Mouse (Mus musculus) forebrain, embryonic 12.5 days (tissue): Measurements from ENCODE around the gene Zranb3. TPM values are rescaled to one million over a fixed set of nuclear protein-coding genes. Genes with fewer than 3 reads are reported as not detected.
"Not testable (repeated sequence)": the region's sequence is repeated elsewhere in the genome, so short reads cannot be mapped to it uniquely, and the experiment has no call there.

Experiments
- ATAC-seq: fragments of 200-750 bp; cut with Nextera tagmentation; 2 replicates; pipeline ENCODE4 v1.8.0; 2017; ENCODE audit warnings: moderate TSS enrichment; ENCODE audit not compliant: low FRiP score
- H3K27ac ChIP-seq: fragments of 300-500 bp; sonication (generic); 2 replicates; pipeline ENCODE4 v1.5.1; 2016; ENCODE audit warnings: mild to moderate bottlenecking
- H3K27me3 ChIP-seq: fragments of 300-500 bp; sonication (generic); 2 replicates; pipeline ENCODE4 v1.6.1; 2016; ENCODE audit warnings: mild to moderate bottlenecking
- H3K36me3 ChIP-seq: fragments of 300-500 bp; sonication (generic); replicated peaks from 2 replicates; pipeline ENCODE4 v1.6.1; 2016; ENCODE audit warnings: mild to moderate bottlenecking
- H3K4me1 ChIP-seq: fragments of 300-500 bp; sonication (generic); 2 replicates; pipeline ENCODE4 v1.6.1; 2016
- H3K4me2 ChIP-seq: fragments of 300-500 bp; sonication (generic); 2 replicates; pipeline ENCODE4 v1.6.1; 2016; ENCODE audit warnings: mild to moderate bottlenecking, moderate library complexity
- H3K4me3 ChIP-seq: fragments of 300-500 bp; sonication (generic); replicated peaks from 2 replicates; pipeline ENCODE4 v1.5.1; 2016; ENCODE audit warnings: mild to moderate bottlenecking
- H3K9ac ChIP-seq: fragments of 300-500 bp; sonication (generic); 2 replicates; pipeline ENCODE4 v1.6.1; 2016; ENCODE audit warnings: mild to moderate bottlenecking
- H3K9me3 ChIP-seq: fragments of 300-500 bp; sonication (generic); 2 replicates; pipeline ENCODE4 v1.6.1; 2016
- WGBS: fragments of 180-500 bp; shearing (Covaris S2); methylation state at CpG from one replicate; pipeline ENCODE4 v1.1.7; 2016; 5-methylcytosine and 5-hydroxymethylcytosine counted together
- polyA plus RNA-seq: library from polyadenylated mRNA; unstranded; fragments of >200 nt; fragmentation: Nextera tagmentation; extraction: Ambion mirVana; gene quantifications from 2 replicates; pipeline ENCODE4 v1.2.1, GENCODE M21; 2016

The Zranb3 gene
- polyA plus RNA-seq, 1 experiment from 2014 or later: 15.1 TPM

DNA sequence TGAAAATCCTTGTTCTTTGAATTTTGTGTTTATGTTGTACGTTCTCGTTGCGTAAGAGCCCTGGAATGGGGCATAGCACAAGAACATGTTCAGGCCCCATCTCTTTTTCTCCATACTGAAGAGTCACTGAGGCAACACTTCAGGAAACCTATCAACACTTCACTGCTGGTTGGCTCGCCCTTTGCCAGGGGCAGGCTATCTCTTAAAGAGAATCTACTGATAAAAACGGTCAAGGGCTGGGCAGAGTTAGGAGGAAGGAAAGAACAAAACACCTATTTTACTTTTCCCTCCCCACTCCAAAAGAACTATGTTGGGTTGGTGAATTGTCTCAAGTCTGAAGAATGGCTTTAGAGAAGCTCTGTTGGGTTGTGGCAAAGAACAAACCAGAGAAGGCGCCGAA, 55.9 kb downstream of the Zranb3 start:
- no peaks in the 10 kb centered on the region; the same call in 1 of the 2 replicates for H3K36me3 ChIP-seq
- no peak overlapping the region for H3K4me3 ChIP-seq
- H3K4me2 ChIP-seq: no peak overlapping the region
- no peaks in the 10 kb centered on the region for H3K9me3 ChIP-seq
- H3K9ac ChIP-seq: no peak overlapping the region
- WGBS: 98% methylated on average over 7 of the region's 7 CpGs
- ATAC-seq: no peak
- no peak overlapping the region for H3K27ac ChIP-seq
- H3K4me1 ChIP-seq: no peaks in the 10 kb centered on the region
- no peaks in the 10 kb centered on the region for H3K27me3 ChIP-seq

GRCm38 (mm10) chr1:128046455-128046854, 56.4 kb downstream of the Zranb3 start:
- H3K9ac ChIP-seq: no peak overlapping the region
- H3K4me3 ChIP-seq: no peak overlapping the region
- no peaks in the 10 kb centered on the region; the same call in 1 of the 2 replicates for H3K36me3 ChIP-seq
- H3K27me3 ChIP-seq: no peaks in the 10 kb centered on the region
- H3K4me2 ChIP-seq: no peak overlapping the region
- WGBS: 92% methylated on average over 2 of the region's 2 CpGs
- no peak for ATAC-seq
- H3K4me1 ChIP-seq: no peaks in the 10 kb centered on the region
- H3K27ac ChIP-seq: no peak overlapping the region
- no peaks in the 10 kb centered on the region for H3K9me3 ChIP-seq

GRCm38 (mm10) chr1:128044181-128044580, 58.7 kb downstream of the Zranb3 start:
- Histone ChIP-seq H3K27ac (no peak overlapping the region), H3K4me3 (no peak overlapping the region), H3K27me3 (no peaks in the 10 kb centered on the region), H3K36me3 (no peaks in the 10 kb centered on the region; the same call in 1 of the 2 replicates), H3K9me3 (no peaks in the 10 kb centered on the region), H3K9ac (no peak overlapping the region), H3K4me2 (no peak overlapping the region), H3K4me1 (no peaks in the 10 kb centered on the region)
- no peak for ATAC-seq
- WGBS: 94% methylated on average over 4 of the region's 4 CpGs

- Histone ChIP-seq H3K4me2 (no peak overlapping the region), H3K9ac (no peak overlapping the region), H3K36me3 (0 out of 2 replicates have a peak, but pooled peaks cover 8% of the 10 kb centered on the region), H3K4me3 (no peak overlapping the region), H3K27ac (no peak overlapping the region), H3K9me3 (no peaks in the 10 kb centered on the region), H3K27me3 (no peaks in the 10 kb centered on the region), H3K4me1 (no peaks in the 10 kb centered on the region)
- ATAC-seq: no peak
- WGBS: 93% methylated on average over 6 of the region's 6 CpGs
Observed at GRCm38 (mm10) chr1:128036296-128036695, 66.6 kb downstream of the Zranb3 start.

DNA sequence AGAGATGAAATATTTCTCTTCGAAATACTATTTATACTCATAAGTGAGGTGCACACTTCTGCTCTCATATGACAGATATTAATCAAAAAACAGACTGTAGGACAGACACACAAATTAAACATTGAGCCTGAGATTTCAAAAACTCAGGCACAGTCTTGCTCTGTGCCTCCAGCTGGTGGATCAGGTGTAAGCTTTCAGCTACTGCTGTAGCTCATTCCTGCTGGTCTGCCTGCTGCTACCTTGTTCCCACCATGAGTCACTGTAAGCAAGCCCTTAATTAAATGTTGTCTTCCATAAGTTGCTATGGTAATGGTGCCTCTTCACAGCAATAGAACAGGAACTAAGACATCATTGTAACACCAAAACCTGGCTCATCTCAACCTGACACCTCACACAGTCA, 70.7 kb downstream of the Zranb3 start:
- no peak overlapping the region for H3K4me2 ChIP-seq
- H3K4me1 ChIP-seq: no peaks in the 10 kb centered on the region
- H3K27ac ChIP-seq: no peak overlapping the region
- ATAC-seq: no peak
- no peak overlapping the region for H3K4me3 ChIP-seq
- no peaks in the 10 kb centered on the region for H3K9me3 ChIP-seq
- no peak overlapping the region for H3K9ac ChIP-seq
- no peaks in the 10 kb centered on the region for H3K27me3 ChIP-seq
- WGBS: 97% methylated on average over 1 of the region's 1 CpGs
- 0 out of 2 replicates have a peak, but pooled peaks cover 14% of the 10 kb centered on the region for H3K36me3 ChIP-seq

- Histone ChIP-seq H3K27ac (no peak overlapping the region), H3K4me1 (no peaks in the 10 kb centered on the region), H3K27me3 (no peaks in the 10 kb centered on the region), H3K4me2 (no peak overlapping the region), H3K9ac (no peak overlapping the region), H3K9me3 (no peaks in the 10 kb centered on the region), H3K4me3 (no peak overlapping the region), H3K36me3 (0 out of 2 replicates have a peak, but pooled peaks cover 14% of the 10 kb centered on the region)
- WGBS: 93% methylated on average over 2 of the region's 2 CpGs
- no peak for ATAC-seq
Observed at GRCm38 (mm10) chr1:128031524-128031923, 71.3 kb downstream of the Zranb3 start.

DNA sequence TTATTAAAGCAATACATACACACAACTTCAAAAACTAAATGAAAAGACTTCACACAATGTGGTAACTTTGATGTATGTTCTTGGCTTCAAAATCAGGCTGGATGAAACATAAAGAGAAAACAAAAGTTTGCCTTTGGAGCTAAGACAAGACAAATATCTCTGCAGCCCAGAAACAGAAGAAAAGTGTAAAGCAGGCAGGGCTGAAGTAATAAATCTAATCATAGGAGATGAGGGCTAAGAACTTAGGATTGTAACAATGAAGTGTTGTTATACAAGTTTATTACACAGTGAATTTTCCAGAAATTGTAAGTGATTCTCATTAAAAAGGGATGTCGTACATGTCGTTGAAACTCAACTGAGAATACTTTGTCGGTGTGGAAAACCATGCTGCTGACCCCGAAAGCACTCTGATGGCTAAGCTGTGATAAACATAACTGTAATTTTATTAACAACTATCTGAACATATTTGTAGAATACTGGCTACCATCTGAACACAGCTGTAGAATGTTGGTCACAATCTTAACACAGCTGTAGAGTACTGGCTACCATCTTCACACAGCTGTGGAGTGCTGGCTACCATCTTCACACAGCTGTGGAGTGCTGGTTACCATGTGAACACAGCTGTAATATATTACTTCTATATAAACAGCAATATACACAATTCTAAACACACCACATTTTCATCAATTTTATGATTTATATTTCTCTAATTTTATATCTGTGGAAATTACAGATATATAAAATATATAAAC, 78.3 kb downstream of the Zranb3 start:
- no peaks in the 10 kb centered on the region for H3K27me3 ChIP-seq
- no peak overlapping the region for H3K4me2 ChIP-seq
- no peak overlapping the region for H3K27ac ChIP-seq
- H3K4me1 ChIP-seq: no peaks in the 10 kb centered on the region
- H3K4me3 ChIP-seq: no peak overlapping the region
- ATAC-seq: no peak
- H3K36me3 ChIP-seq: 0 out of 2 replicates have a peak, but pooled peaks cover 6% of the 10 kb centered on the region
- no peak overlapping the region for H3K9ac ChIP-seq
- 92% methylated on average over 4 of the region's 4 CpGs for WGBS
- no peaks in the 10 kb centered on the region for H3K9me3 ChIP-seq

DNA sequence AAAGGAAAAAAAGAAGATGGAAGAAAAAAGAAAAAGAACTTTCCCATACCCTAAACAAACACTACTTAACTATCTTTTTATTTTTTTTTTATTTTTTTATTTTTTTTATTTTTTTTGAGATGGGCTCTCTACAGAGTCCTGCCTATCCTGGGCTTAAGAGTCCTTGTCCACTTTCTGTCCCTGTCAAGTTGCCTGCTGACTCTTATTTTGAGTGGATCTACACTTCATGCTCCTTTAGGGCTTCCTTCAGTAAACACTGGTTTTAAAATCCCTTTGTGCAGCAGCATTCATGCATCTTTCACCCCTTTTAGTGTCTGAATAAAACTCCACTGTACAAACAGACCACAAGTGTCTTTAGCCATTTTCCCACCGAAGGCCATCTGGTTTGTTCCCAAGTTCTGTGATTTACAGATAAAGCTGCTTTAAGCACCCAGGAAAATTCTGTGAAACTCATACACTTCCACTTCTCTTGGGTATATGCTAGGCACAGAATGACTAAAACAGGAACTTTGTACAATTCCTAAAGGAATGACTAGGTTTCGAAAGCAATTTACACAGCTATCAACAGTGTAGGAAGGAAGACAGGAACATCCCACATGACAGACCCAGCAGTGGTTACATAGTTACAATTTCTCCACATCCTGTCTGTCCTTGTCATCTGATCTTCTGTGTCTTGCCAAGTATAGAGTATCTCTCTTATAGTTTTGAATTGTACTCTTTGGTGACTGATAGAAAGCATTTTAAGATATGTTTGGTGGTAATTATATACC, 82.7 kb downstream of the Zranb3 start:
- Histone ChIP-seq H3K4me1 (0 out of 2 replicates have a peak, but pooled peaks cover 6% of the 10 kb centered on the region), H3K36me3 (no peaks in the 10 kb centered on the region), H3K9me3 (no peaks in the 10 kb centered on the region), H3K9ac (no peak overlapping the region), H3K27me3 (no peaks in the 10 kb centered on the region), H3K4me3 (no peak overlapping the region), H3K27ac (no peak overlapping the region), H3K4me2 (no peak overlapping the region)
- 72% methylated on average over 2 of the region's 2 CpGs for WGBS
- no peak for ATAC-seq

DNA sequence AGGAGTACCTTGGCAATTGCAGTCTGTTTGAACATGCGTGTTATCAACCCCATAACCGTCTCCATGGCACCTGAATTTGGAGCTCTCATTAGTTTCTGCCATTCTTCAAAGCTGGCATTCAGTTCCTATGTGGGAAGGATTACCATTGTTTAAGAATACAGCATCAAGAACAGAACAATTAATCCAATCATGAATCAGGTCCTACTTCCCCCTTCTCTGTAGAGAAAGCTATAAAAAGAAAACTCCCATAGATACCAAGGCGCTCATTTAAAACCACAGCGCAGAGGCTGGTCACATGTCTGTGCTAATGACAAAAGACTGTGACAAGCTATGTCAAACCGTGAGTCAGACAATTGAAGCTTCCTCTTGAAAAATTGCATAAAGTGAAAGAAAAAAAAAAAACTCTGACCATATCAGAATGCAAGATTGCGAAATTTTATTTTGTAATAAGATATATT, 86.8 kb downstream of the Zranb3 start:
- ATAC-seq: peak; percentile 77
- H3K4me2 ChIP-seq: no peak overlapping the region

DNA sequence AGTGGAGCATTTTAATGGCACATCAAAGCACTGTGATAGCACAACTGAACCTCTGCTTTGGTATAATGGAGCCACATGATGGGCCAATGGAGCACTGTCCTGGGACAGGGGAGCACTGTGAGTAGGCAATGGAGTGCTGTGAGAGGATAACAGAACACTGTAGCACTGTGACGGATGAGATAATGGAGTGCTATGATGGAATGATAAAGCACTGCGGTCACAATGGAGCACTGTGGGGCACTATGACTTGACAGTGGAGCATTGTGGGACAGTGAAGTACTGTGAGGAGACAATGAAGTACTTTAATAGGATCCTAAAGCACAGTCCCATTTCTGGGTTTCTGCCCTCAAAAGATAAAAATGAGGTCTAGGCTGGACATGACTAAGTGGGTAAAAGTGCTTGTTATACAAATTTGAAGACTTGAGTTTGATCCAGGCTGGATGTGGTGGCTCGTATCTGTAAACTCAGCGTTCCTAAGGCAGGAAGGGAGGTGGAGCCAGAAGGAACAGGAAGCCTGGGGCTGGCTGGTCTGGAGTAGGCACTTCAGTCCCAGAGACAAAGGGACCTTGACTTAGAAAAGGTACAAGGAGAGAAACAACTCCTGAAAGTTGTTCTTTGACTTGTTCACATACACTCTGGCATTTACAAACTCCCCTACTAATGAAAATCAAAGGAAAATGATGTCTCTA, 89.0 kb downstream of the Zranb3 start:
- Histone ChIP-seq H3K9me3 (no peaks in the 10 kb centered on the region), H3K9ac (no peak overlapping the region), H3K4me3 (no peak overlapping the region), H3K4me1 (0 out of 2 replicates have a peak, but pooled peaks cover 6% of the 10 kb centered on the region), H3K36me3 (no peaks in the 10 kb centered on the region; the same call in 1 of the 2 replicates), H3K4me2 (no peak overlapping the region), H3K27me3 (no peaks in the 10 kb centered on the region), H3K27ac (no peak overlapping the region)
- WGBS: 89% methylated on average over 4 of the region's 4 CpGs
- no peak for ATAC-seq

More for the DNA sequence above, 86.8 kb downstream of the Zranb3 start:
- WGBS: 44% methylated on average over 6 of the region's 6 CpGs
- Histone ChIP-seq H3K27me3 (no peaks in the 10 kb centered on the region), H3K9ac (no peak overlapping the region), H3K9me3 (no peaks in the 10 kb centered on the region), H3K4me3 (no peak overlapping the region), H3K27ac (no peak overlapping the region), H3K4me1 (0 out of 2 replicates have a peak, but pooled peaks cover 6% of the 10 kb centered on the region), H3K36me3 (no peaks in the 10 kb centered on the region; the same call in 1 of the 2 replicates)

GRCm38 (mm10) chr1:128009751-128010150, 93.1 kb downstream of the Zranb3 start:
- no peaks in the 10 kb centered on the region for H3K9me3 ChIP-seq
- no peak for ATAC-seq
- H3K4me3 ChIP-seq: no peak overlapping the region
- no peaks in the 10 kb centered on the region for H3K27me3 ChIP-seq
- no peaks in the 10 kb centered on the region; the same call in 1 of the 2 replicates for H3K36me3 ChIP-seq
- no peaks in the 10 kb centered on the region for H3K4me1 ChIP-seq
- 94% methylated on average over 2 of the region's 2 CpGs for WGBS
- H3K9ac ChIP-seq: no peak overlapping the region
- no peak overlapping the region for H3K4me2 ChIP-seq
- no peak overlapping the region for H3K27ac ChIP-seq

- H3K4me1 ChIP-seq, H3K27ac ChIP-seq, H3K36me3 ChIP-seq, ATAC-seq, H3K9ac ChIP-seq, H3K4me3 ChIP-seq, H3K27me3 ChIP-seq, H3K4me2 ChIP-seq, H3K9me3 ChIP-seq: not testable (repeated sequence)
- WGBS: 94% methylated on average over 11 of the region's 11 CpGs
Observed at GRCm38 (mm10) chr1:128006042-128006600, 96.7 kb downstream of the Zranb3 start.
